ENCODE assay signal across 14 mouse cellular contexts in the genomic region with DNA sequence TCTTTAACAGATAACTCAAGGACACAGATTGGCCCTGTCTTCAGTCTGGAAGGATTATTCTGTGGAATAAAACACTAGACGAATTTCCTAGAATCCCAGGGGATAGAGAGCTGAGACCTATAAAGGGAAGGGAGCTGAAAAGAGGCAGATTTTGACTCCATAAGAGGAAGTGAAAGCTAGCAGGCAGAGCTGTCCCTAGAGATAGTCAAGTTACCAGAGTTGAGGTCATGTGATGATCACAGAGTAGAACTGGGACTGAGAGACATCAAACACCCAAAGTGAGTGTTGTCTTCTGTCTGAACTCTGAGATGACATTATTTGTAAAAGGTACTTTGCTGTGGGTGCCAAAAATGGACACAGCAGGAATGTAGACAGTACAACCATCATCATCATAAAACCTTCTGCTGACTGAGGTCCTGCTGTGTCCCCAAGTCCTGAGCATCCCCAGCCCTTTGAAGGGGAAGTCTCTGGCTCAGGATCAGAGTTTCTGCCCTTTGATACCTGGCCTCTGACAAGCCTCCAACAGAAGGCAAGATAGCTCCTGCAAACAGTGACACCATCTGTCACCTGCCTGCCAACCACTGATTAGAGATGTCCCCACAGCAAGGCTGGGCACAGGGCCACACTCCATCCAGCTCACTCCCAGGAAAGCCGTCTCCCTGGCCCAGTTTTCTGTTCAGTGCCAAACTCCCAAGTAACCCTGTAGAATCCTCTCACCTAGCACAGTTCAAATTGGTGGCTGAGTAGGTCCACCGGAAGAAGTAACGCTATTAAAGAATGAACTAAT.
DNase-seq lines count a peak whose midpoint lies in the region; ATAC-seq and TF ChIP-seq lines count a peak whose summit lies in the region.
"Had no signal": no experiment of that assay in that cellular context is flagged by ENCODE, and none has a peak within 500 bp of the region (broad histone marks: within the 10 kb centered on the region; RNA-seq: fewer than 3 reads in every experiment).

No protein-coding gene starts in this region.

- no peaks in the 10 kb centered on the region for H3K27me3 ChIP-seq in lung, embryonic 14.5 days (ENCODE audit: insufficient read depth, low read length)
- H3K27me3 ChIP-seq: limb, embryonic 13.5 days had no signal

- no peak for ATAC-seq in lung, embryonic 14.5 days (ENCODE audit: insufficient read depth)
- ATAC-seq in megakaryocyte progenitor cell, adult 5-6 weeks (replicated peaks; ENCODE audit: poor library complexity), result 0 out of 2 replicates have a peak, but pooled peaks have one; percentile 46

- DNase-seq in adrenal gland, postnatal 10 days, result peak; percentile 17
- DNase-seq in adrenal gland, adult 2 months, result no peak
- no peak for DNase-seq in lung, embryonic 14.5 days
- no peak for DNase-seq in lung, postnatal 14 days
- peak; percentile 95 to 98 for DNase-seq in cerebellum, postnatal 14 days
- no peak for DNase-seq in natural killer cell, adult 2 months (ENCODE audit: low spot score in 2 of 2)
- no peak for DNase-seq in retina, postnatal 1 day
- DNase-seq: heart, postnatal 4 days; kidney, adult 18-20 months; lung, adult 2 months; spleen, adult 18-20 months had no signal

- no peaks in the 10 kb centered on the region for H3K36me3 ChIP-seq in lung, embryonic 14.5 days (ENCODE audit: insufficient read depth)
- H3K36me3 ChIP-seq: forebrain, embryonic 10.5 days; limb, embryonic 13.5 days had no signal

- no peak for TF ChIP-seq CTCF in lung, embryonic 14.5 days (IDR thresholded peaks at IDR 0.05; ENCODE audit: low read depth)

- 0 out of 2 replicates have a peak overlapping the region, but pooled peaks have one; percentile 16 for H3K27ac ChIP-seq in lung, embryonic 14.5 days (ENCODE audit: low read depth)
- H3K27ac ChIP-seq: forebrain, embryonic 10.5 days had no signal

- no peak overlapping the region for H3K4me3 ChIP-seq in lung, embryonic 14.5 days (ENCODE audit: low read depth, low read length)
- H3K4me3 ChIP-seq: forebrain, embryonic 10.5 days; limb, embryonic 13.5 days had no signal

- no peak overlapping the region for H3K9ac ChIP-seq in lung, embryonic 14.5 days
- H3K9ac ChIP-seq: limb, embryonic 13.5 days had no signal

- no peak overlapping the region for H3K4me2 ChIP-seq in lung, embryonic 14.5 days
- H3K4me2 ChIP-seq: limb, embryonic 13.5 days had no signal

- WGBS in lung, embryonic 14.5 days, result 76% methylated on average over 4 of the region's 4 CpGs

- H3K9me3 ChIP-seq in lung, embryonic 14.5 days (ENCODE audit: low read depth, low read length), result no peaks in the 10 kb centered on the region
- H3K9me3 ChIP-seq: forebrain, embryonic 10.5 days; limb, embryonic 13.5 days had no signal

- H3K4me1 ChIP-seq in lung, embryonic 14.5 days (ENCODE audit: insufficient read depth), result peaks cover 5% of the 10 kb centered on the region

Comparison
In these comparisons a context has a peak if more than half of its experiments do, and no peak if none do; other contexts are left out.
1. DNase-seq: peak in adrenal gland, postnatal 10 days (single experiment) and cerebellum, postnatal 14 days (2 of 2); none in adrenal gland, adult 2 months (single experiment), lung, embryonic 14.5 days (single experiment), lung, postnatal 14 days (single experiment), natural killer cell, adult 2 months (0 of 2) and retina, postnatal 1 day (single experiment).